Mouse (Mus musculus) hindbrain, embryonic 13.5 days (tissue): ENCODE data around the gene Vrk3. TPM values are rescaled to one million over a fixed set of nuclear protein-coding genes. Genes with fewer than 3 reads are reported as not detected.
"Not testable (repeated sequence)": the region's sequence is repeated elsewhere in the genome, so short reads cannot be mapped to it uniquely, and the experiment has no call there.

Source experiments
- ATAC-seq: fragments of 200-750 bp; cut with Nextera tagmentation; 2 replicates; pipeline ENCODE4 v1.8.0; 2017; ENCODE audit warnings: moderate TSS enrichment; ENCODE audit not compliant: low FRiP score
- H3K27ac ChIP-seq: fragments of 300-500 bp; sonication (generic); 2 replicates; pipeline ENCODE4 v1.5.1; 2015; ENCODE audit warnings: inconsistent platforms, mild to moderate bottlenecking, moderate library complexity
- H3K27me3 ChIP-seq: fragments of 300-500 bp; sonication (generic); 2 replicates; pipeline ENCODE4 v1.6.1; 2015; ENCODE audit warnings: mild to moderate bottlenecking, inconsistent platforms
- H3K36me3 ChIP-seq: fragments of 300-500 bp; sonication (generic); 2 replicates; pipeline ENCODE4 v1.6.1; 2015; ENCODE audit warnings: mild to moderate bottlenecking, inconsistent platforms
- H3K4me1 ChIP-seq: fragments of 300-500 bp; sonication (generic); replicated peaks from 2 replicates; pipeline ENCODE4 v1.6.1; 2015; ENCODE audit warnings: inconsistent platforms
- H3K4me2 ChIP-seq: fragments of 300-500 bp; sonication (generic); 2 replicates; pipeline ENCODE4 v1.6.1; 2015; ENCODE audit warnings: inconsistent platforms, mild to moderate bottlenecking, moderate library complexity
- H3K4me3 ChIP-seq: fragments of 300-500 bp; sonication (generic); 2 replicates; pipeline ENCODE4 v1.5.1; 2015; ENCODE audit warnings: mild to moderate bottlenecking, inconsistent platforms
- H3K9ac ChIP-seq: fragments of 300-500 bp; sonication (generic); 2 replicates; pipeline ENCODE4 v1.6.1; 2015; ENCODE audit warnings: mild to moderate bottlenecking, inconsistent platforms
- H3K9me3 ChIP-seq: fragments of 300-500 bp; sonication (generic); 2 replicates; pipeline ENCODE4 v1.6.1; 2016; ENCODE audit warnings: inconsistent platforms
- WGBS: fragments of 180-500 bp; shearing (Covaris S2); methylation state at CpG from one replicate; pipeline ENCODE4 v1.1.7; 2015; 5-methylcytosine and 5-hydroxymethylcytosine counted together
- polyA plus RNA-seq: library from polyadenylated mRNA; unstranded; fragments of >200 nt; fragmentation: Nextera tagmentation; extraction: Ambion mirVana; gene quantifications from 2 replicates; pipeline ENCODE4 v1.2.1, GENCODE M21; 2015

The Vrk3 gene
- 28.4 and 33.0 TPM in 2 replicates for polyA plus RNA-seq

DNA sequence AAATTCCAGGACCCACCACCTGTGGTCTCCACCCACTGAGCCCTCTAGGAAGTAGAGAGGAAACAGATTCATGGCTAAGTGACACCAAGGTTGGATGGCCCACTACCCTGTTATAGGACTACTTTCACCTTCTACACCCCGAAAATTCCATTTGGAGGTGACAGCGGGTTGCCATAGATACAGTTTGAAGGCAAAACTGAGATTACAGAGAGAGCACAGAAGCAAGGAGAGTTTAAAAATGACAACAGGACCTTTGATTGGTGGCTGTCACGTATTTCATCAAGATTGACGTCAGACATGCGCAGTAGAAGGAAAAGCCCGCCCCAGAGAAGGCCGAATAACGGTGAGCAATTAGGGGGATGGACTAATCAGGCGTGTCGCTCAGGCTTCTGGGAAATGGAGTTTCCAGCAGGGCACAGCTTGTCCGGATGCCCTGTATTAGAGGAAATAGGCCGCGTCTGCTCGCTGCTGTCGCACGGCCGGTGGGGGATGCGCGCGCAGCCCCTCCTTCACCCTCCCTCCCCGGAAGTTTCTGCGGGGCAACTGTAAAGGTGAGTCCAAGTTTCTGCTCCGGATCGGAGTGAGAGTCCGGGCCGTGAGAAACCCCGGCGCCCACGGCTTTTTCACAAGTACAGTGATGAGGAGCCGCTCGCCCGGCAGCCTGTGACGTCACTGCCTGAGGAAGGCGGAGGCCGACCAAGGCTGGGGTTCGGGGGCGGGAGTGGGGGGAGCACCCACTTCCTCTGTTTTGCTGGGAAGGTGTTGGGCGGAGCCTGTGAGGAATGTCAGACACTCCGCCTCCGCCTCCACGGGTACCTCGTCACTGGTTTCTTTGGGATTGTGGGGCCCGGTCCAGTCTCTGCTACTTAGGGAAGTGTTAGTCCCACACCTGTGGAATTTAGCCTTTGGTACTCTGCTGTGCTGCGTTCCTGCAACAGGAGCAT, at the start of gene Vrk3:
Vrk3 (plus strand) TSS at position 313 of the 944 bp plus-strand sequence.
- Histone ChIP-seq H3K36me3 (peaks cover 14% of the 10 kb centered on the region), H3K27ac (peak within 1 kb of the TSS; percentile 82), H3K9me3 (no peaks in the 10 kb centered on the region), H3K9ac (peak within 1 kb of the TSS; percentile 68), H3K4me2 (peak within 1 kb of the TSS; percentile 59), H3K4me3 (peak within 1 kb of the TSS; percentile 63), H3K4me1 (peaks cover 36% of the 10 kb centered on the region), H3K27me3 (no peaks in the 10 kb centered on the region)
- ATAC-seq: peak; percentile 97
- WGBS: under 1% methylated on average over 44 of the region's 44 CpGs

DNA sequence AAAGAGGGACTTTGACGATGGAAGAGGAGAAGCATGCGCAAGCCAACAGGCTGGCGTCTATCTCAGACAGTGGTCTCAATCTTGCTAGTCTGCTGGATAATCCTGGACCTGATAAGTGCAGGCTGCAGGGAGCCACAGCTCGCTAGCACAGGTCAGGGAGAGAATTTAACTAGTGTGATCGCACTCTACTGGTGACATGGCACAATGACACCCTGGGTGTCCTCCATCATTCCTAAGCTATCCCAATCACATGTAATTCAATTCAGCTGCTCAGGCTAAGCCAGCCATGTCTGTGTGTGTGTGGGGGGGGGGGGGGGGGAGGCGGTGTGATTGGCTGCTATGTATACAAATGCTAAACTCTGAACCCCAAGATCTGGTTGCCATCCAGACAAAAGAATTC, 46.3 kb upstream of the Vrk3 start:
- H3K27me3 ChIP-seq: peaks cover 5% of the 10 kb centered on the region
- no peak overlapping the region for H3K4me3 ChIP-seq
- H3K9me3 ChIP-seq: no peaks in the 10 kb centered on the region
- H3K36me3 ChIP-seq: no peaks in the 10 kb centered on the region
- no peak overlapping the region for H3K9ac ChIP-seq
- H3K27ac ChIP-seq: no peak overlapping the region
- 6% methylated on average over 6 of the region's 6 CpGs for WGBS
- peaks cover 8% of the 10 kb centered on the region for H3K4me1 ChIP-seq
- H3K4me2 ChIP-seq: no peak overlapping the region
- ATAC-seq: peak; percentile 72

DNA sequence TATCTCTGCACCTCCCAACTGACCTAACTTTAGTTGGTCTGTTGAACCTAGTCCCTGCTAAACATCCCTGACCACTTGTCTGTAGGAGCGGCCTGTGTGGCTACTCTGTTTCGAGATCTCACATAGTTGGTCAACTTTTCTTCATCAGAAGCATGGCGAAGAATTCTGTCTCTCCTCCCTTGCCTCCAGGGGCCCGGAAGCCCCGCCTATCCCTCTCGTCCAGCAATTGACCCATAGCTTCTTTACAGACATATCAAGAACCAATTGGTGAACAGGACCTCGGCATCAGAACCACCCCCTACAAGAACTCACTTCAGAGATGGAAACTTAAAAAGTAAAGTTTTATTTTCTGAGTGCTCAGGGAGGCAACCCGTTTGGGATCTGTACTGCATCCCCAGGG, 45.2 kb upstream of the Vrk3 start:
- 0 out of 2 replicates have a peak, but pooled peaks cover under 1% of the 10 kb centered on the region for H3K27me3 ChIP-seq
- no peaks in the 10 kb centered on the region for H3K36me3 ChIP-seq
- no peaks in the 10 kb centered on the region for H3K4me1 ChIP-seq
- no peak overlapping the region for H3K4me2 ChIP-seq
- ATAC-seq: no peak
- H3K9ac ChIP-seq: no peak overlapping the region
- WGBS: 84% methylated on average over 8 of the region's 8 CpGs
- H3K27ac ChIP-seq: no peak overlapping the region
- no peaks in the 10 kb centered on the region for H3K9me3 ChIP-seq
- H3K4me3 ChIP-seq: no peak overlapping the region

DNA sequence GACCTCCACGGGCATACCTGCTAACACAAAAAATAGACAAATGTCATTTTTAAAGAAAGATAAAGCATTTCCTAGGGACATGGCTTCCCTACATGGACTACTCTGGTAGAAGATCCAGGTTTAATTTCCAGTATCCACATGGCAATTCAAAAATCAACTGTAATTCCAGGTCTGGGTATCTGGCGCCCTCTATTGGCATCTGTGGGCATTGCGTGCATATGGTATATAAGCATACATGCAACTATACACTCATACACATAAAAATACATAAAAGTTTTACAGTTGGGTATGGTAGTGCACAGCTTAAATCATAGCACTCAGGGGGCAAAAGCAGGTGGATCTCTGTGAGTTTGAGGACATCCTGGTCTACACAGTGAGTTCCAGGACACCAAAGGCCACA, 43.9 kb upstream of the Vrk3 start:
- Histone ChIP-seq H3K36me3 (no peaks in the 10 kb centered on the region), H3K27ac (no peak overlapping the region), H3K9ac (no peak overlapping the region), H3K4me1 (no peaks in the 10 kb centered on the region), H3K9me3 (no peaks in the 10 kb centered on the region), H3K4me2 (no peak overlapping the region), H3K4me3 (no peak overlapping the region), H3K27me3 (no peaks in the 10 kb centered on the region)
- 54% methylated on average over 3 of the region's 3 CpGs for WGBS
- ATAC-seq: no peak

DNA sequence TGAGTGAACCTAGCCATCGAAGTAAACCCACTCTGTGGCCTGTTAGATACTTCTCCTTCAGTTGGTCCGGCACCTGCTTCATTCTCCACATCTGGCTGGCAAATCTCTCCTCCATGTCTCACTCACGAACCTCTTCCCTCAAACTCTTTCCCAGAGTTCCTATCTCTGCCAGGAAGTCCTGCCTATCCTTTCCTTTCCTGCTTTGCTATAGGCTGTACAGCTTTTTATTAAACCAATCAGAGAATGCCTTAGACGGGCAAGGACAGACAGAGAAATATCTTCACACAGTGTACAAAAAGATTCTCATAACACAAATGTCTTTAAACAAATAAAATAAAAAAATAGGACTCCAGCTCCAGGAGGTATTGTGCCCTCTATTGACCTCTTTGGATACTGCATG, 43.1 kb upstream of the Vrk3 start:
- ATAC-seq: no peak
- Histone ChIP-seq H3K9me3 (no peaks in the 10 kb centered on the region), H3K4me1 (no peaks in the 10 kb centered on the region), H3K36me3 (no peaks in the 10 kb centered on the region), H3K4me3 (no peak overlapping the region), H3K4me2 (no peak overlapping the region), H3K27me3 (no peaks in the 10 kb centered on the region), H3K27ac (no peak overlapping the region), H3K9ac (no peak overlapping the region)
- 90% methylated on average over 4 of the region's 4 CpGs for WGBS

DNA sequence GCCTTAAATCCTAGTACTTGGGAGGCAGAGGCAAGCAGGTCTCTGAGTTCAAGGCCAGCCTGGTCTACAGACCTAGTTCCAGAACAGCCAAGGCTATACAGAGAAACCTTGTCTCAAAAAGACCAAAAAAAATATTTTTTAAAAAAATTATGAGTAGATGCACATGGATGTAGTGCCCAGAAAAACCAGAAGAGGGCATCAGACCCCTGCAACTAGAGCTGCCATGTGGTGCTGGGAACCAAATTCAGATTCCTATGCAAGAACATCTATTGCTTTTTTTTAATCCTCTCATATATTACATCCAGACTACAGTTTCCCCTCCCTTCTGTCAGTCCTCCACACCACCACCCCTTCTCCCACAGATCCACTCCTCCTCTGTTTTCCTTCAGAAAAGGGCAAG, 41.9 kb upstream of the Vrk3 start:
- H3K4me3 ChIP-seq: no peak overlapping the region
- H3K27me3 ChIP-seq: no peaks in the 10 kb centered on the region
- no peak overlapping the region for H3K27ac ChIP-seq
- H3K9ac ChIP-seq: no peak overlapping the region
- ATAC-seq: no peak
- H3K9me3 ChIP-seq: no peaks in the 10 kb centered on the region
- no peak overlapping the region for H3K4me2 ChIP-seq
- H3K4me1 ChIP-seq: no peaks in the 10 kb centered on the region
- no peaks in the 10 kb centered on the region for H3K36me3 ChIP-seq

DNA sequence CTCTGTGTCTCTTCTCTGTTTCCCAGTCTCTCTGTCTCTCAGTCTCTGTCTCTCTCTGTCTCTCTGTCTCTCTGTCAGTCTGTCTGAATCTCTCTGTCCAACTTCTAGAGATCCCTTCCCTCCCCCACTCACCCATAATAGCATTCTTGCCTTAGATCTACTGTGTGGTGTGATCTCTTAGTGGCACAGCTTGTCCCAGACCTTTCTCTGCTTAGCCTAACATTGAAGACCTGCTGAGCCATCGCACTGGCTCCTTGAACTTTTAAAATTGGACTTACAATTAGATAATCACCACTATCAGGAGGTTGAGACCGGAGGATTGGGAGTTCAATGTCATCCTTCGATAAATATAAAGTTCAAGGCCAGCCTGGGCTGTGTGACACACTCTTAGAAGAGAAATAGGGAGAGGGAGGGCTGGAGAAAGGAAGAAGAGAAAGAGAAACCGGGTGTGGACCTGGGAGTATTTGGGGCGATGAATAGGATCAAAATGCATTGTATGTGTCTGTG, 41.0 kb upstream of the Vrk3 start:
- H3K4me1 ChIP-seq: no peaks in the 10 kb centered on the region
- no peak overlapping the region for H3K27ac ChIP-seq
- 94% methylated on average over 5 of the region's 5 CpGs for WGBS
- no peaks in the 10 kb centered on the region for H3K9me3 ChIP-seq
- ATAC-seq: no peak
- no peaks in the 10 kb centered on the region for H3K27me3 ChIP-seq
- no peak overlapping the region for H3K9ac ChIP-seq
- no peak overlapping the region for H3K4me3 ChIP-seq
- no peaks in the 10 kb centered on the region for H3K36me3 ChIP-seq
- H3K4me2 ChIP-seq: no peak overlapping the region

DNA sequence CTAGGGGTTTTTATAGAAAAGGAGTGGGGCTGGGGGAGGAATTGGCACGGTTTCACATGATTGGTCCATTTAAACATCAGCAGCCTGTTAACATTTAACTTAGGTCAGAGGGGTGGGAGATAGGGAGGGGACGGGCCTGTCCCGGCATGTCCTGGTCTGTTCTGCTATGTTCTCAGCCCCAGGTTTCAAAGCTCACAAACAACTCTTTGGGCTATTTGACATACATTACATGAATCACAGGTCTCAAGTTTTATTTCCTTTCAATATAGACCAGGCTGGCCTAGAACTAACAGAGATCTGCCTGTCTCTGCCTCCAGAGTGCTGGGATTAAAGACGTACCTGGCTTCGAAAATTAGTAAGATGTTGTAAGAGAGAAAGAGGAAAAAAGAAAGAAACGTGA, 40.1 kb upstream of the Vrk3 start:
- not testable (repeated sequence) for H3K4me3 ChIP-seq, H3K9ac ChIP-seq, H3K27ac ChIP-seq, H3K9me3 ChIP-seq, ATAC-seq, H3K27me3 ChIP-seq, H3K4me2 ChIP-seq, H3K4me1 ChIP-seq, H3K36me3 ChIP-seq
- WGBS: 88% methylated on average over 6 of the region's 6 CpGs

DNA sequence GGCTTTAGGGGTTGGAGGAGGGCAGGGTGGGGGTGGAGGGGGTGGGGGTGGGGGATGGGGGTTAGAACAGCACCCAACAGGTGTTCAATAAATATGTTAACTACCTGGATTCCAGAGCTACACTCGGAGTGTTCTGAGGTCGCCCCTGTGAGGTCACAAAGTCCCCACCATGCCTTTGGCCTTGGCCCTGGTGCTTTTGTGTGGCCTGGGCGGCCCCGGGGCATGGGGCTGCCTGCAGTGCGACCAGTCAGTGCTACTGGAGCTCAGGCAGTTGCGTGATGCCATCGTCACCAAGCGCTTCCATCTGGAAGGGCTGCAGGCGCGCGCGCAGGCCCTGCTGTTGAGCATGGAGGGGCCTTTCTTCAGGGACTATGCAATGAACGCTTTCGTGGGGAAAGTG, 39.6 kb upstream of the Vrk3 start, which contains the start of gene Izumo2:
Izumo2 (plus strand) TSS at position 169 of the 400 bp plus-strand sequence.
- ATAC-seq: no peak

DNA sequence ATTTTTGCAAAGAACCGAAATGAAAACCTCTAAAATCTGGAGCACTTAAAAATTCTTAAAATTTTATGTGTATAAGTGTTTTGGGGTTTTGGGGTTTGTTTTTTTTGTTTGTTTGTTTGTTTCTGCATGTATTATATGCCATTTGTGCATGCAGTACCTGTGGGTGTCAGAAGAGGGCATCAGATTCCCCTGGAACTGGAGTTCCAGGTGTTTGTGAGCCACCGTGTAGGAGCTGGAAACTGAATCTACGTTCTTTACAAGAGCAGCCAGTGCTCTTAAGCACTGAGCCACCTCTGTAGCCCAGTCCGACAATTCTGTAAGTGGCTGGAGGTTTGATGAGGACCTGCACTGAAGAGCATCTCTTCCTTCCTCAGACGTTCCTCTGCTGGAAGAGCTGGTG, 38.3 kb upstream of the Vrk3 start:
- ATAC-seq: no peak
- no peak overlapping the region for H3K4me2 ChIP-seq
- no peaks in the 10 kb centered on the region for H3K4me1 ChIP-seq
- H3K27me3 ChIP-seq: no peaks in the 10 kb centered on the region
- H3K27ac ChIP-seq: no peak overlapping the region
- no peaks in the 10 kb centered on the region for H3K9me3 ChIP-seq
- no peak overlapping the region for H3K9ac ChIP-seq
- H3K36me3 ChIP-seq: no peaks in the 10 kb centered on the region
- 85% methylated on average over 5 of the region's 5 CpGs for WGBS
- H3K4me3 ChIP-seq: no peak overlapping the region

More for the DNA sequence above, 39.6 kb upstream of the Vrk3 start, which contains the start of gene Izumo2:
- no peaks in the 10 kb centered on the region for H3K36me3 ChIP-seq
- no peak within 1 kb of the TSS for H3K9ac ChIP-seq
- H3K4me3 ChIP-seq: no peak within 1 kb of the TSS
- no peak within 1 kb of the TSS for H3K4me2 ChIP-seq
- no peak within 1 kb of the TSS for H3K27ac ChIP-seq
- no peaks in the 10 kb centered on the region for H3K27me3 ChIP-seq
- no peaks in the 10 kb centered on the region for H3K9me3 ChIP-seq
- 71% methylated on average over 14 of the region's 14 CpGs for WGBS
- no peaks in the 10 kb centered on the region for H3K4me1 ChIP-seq

DNA sequence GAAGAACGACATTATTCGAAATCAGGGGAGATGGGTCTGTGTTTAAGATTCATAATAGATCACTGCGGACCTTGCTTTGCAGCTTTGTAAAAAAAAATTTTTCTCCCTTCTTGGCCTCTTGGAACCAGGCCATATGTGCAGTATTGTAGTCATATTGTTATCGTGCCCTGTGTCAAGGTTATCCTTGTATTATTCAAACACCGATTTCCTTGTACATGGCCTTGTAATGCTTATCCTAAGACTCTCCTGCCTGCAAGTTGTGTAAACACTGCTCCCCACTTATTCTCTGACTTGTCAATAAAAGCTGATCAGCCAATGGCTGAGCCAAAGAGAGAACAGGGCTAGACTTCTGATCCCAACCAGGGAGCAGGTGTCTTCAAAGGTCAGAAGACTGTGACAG, 26.2 kb upstream of the Vrk3 start:
- H3K9me3 ChIP-seq: no peaks in the 10 kb centered on the region
- H3K36me3 ChIP-seq: no peaks in the 10 kb centered on the region
- no peak overlapping the region for H3K4me2 ChIP-seq
- no peak overlapping the region for H3K9ac ChIP-seq
- H3K4me3 ChIP-seq: no peak overlapping the region
- WGBS: 88% methylated on average over 5 of the region's 5 CpGs
- H3K27me3 ChIP-seq: 0 out of 2 replicates have a peak, but pooled peaks cover 3% of the 10 kb centered on the region
- H3K4me1 ChIP-seq: 0 out of 2 replicates have a peak, but pooled peaks cover 3% of the 10 kb centered on the region
- no peak for ATAC-seq
- H3K27ac ChIP-seq: no peak overlapping the region

DNA sequence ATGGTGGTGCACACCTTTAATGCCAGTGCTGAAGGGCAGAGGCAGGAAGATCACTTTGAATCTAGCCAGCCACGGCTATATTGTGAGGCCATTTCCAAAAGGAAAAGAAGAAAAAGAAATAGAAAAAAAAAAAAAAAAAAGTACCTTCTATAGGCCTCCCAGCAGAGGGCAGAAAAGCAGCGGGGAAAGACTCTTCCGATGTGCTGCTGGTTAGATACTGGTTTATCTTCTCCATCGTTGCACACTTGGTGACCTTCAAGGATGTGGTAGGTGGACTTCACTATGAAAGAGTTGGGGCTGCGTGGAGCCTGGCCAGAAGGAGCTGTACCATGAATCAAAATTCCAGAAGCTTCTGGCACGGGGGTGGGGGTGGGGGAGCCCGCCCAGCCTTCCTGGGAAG, 23.9 kb upstream of the Vrk3 start:
- Histone ChIP-seq H3K4me2 (no peak overlapping the region), H3K36me3 (no peaks in the 10 kb centered on the region), H3K4me1 (0 out of 2 replicates have a peak, but pooled peaks cover 3% of the 10 kb centered on the region), H3K9ac (no peak overlapping the region), H3K27me3 (0 out of 2 replicates have a peak, but pooled peaks cover 3% of the 10 kb centered on the region), H3K9me3 (no peaks in the 10 kb centered on the region; the same call in 1 of the 2 replicates), H3K4me3 (no peak overlapping the region), H3K27ac (no peak overlapping the region)
- ATAC-seq: no peak
- WGBS: 23% methylated on average over 7 of the region's 7 CpGs
